Mouse (Mus musculus) kidney, embryonic 14.5 days (tissue): Measurements from ENCODE around the gene Med24. TPM values are rescaled to one million over a fixed set of nuclear protein-coding genes. Genes with fewer than 3 reads are reported as not detected.
A peak's percentile ranks its signal among the peaks of the same experiment; 100 is the strongest.
"Not testable (repeated sequence)": the region's sequence is repeated elsewhere in the genome, so short reads cannot be mapped to it uniquely, and the experiment has no call there.

ENCODE experiments used
- ATAC-seq: fragments of 200-750 bp; cut with Nextera tagmentation; 2 replicates; pipeline ENCODE4 v1.8.0; 2017; ENCODE audit warnings: moderate number of reproducible peaks, mild to moderate bottlenecking, moderate TSS enrichment, moderate library complexity; ENCODE audit not compliant: low FRiP score, low TSS enrichment
- H3K27ac ChIP-seq: fragments of 300-500 bp; sonication (generic); 2 replicates; pipeline ENCODE4 v1.5.1; 2014; ENCODE audit warnings: low read depth, mild to moderate bottlenecking, low read length, moderate library complexity, mixed read lengths
- H3K27me3 ChIP-seq: fragments of 300-500 bp; sonication (generic); 2 replicates; pipeline ENCODE4 v1.6.1; 2014; ENCODE audit warnings: mild to moderate bottlenecking, low read length; ENCODE audit not compliant: control insufficient read depth, insufficient read depth
- H3K36me3 ChIP-seq: fragments of 300-500 bp; sonication (generic); 2 replicates; pipeline ENCODE4 v1.6.1; 2014; ENCODE audit warnings: low read length, mixed read lengths; ENCODE audit not compliant: control insufficient read depth, insufficient read depth
- H3K4me1 ChIP-seq: fragments of 300-500 bp; sonication (generic); 2 replicates; pipeline ENCODE4 v1.6.1; 2014; ENCODE audit warnings: low read length, mixed read lengths; ENCODE audit not compliant: control insufficient read depth, insufficient read depth
- H3K4me2 ChIP-seq: fragments of 300-500 bp; sonication (generic); replicated peaks from 2 replicates; pipeline ENCODE4 v1.6.1; 2014; ENCODE audit warnings: low read depth, mild to moderate bottlenecking, low read length
- H3K4me3 ChIP-seq: fragments of 300-500 bp; sonication (generic); 2 replicates; pipeline ENCODE4 v1.5.1; 2014; ENCODE audit warnings: mild to moderate bottlenecking, low read length
- H3K9ac ChIP-seq: fragments of 300-500 bp; sonication (generic); 2 replicates; pipeline ENCODE4 v1.6.1; 2014; ENCODE audit warnings: low read depth, mild to moderate bottlenecking, low read length, moderate library complexity
- H3K9me3 ChIP-seq: fragments of 300-500 bp; sonication (generic); 2 replicates; pipeline ENCODE4 v1.6.1; 2016; ENCODE audit warnings: low read length; ENCODE audit not compliant: control insufficient read depth
- WGBS: fragments of 180-500 bp; shearing (Covaris S2); extraction: QIAGEN DNeasy Blood & Tissue Kit; methylation state at CpG from one replicate; pipeline ENCODE4 v1.1.7; 2014; 5-methylcytosine and 5-hydroxymethylcytosine counted together
- polyA plus RNA-seq: library from polyadenylated mRNA; unstranded; fragments of >200 nt; fragmentation: Nextera tagmentation; extraction: Ambion mirVana; gene quantifications from 2 replicates; pipeline ENCODE4 v1.2.1, GENCODE M21; 2014

Gene Med24
- polyA plus RNA-seq, 1 experiment from 2014 or later: 59.1 TPM

DNA sequence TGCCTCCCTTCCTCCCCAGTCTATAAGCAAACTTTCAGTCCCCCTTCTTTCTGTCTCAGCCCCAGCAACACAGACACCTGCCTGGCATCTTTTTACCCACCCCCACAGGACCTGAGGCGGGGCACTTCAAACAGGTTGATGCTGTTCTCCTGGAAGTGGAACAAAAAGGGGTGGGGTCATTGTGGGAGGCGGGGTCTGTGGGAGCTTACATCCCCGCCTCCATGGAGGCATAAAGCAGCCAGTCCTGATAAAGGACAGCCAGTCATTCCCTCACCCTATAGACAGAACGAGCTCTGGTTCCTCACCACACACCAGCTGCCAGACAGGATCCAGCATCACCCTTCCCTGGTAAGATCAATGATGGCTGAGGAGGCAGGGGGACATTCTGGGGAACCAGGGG lies 65.1 kb downstream of the Med24 start, which contains the start of gene Gsdma:
Gsdma (plus strand) TSS at position 261 of the 400 bp plus-strand sequence.
- Histone ChIP-seq H3K4me3 (no peak within 1 kb of the TSS), H3K27ac (no peak within 1 kb of the TSS), H3K4me2 (no peak within 1 kb of the TSS), H3K36me3 (no peaks in the 10 kb centered on the region), H3K9ac (no peak within 1 kb of the TSS), H3K9me3 (no peaks in the 10 kb centered on the region), H3K4me1 (no peaks in the 10 kb centered on the region), H3K27me3 (peaks cover 6% of the 10 kb centered on the region; the same call in 1 of the 2 replicates)
- ATAC-seq: no peak
- 27% methylated on average over 4 of the region's 4 CpGs for WGBS

DNA sequence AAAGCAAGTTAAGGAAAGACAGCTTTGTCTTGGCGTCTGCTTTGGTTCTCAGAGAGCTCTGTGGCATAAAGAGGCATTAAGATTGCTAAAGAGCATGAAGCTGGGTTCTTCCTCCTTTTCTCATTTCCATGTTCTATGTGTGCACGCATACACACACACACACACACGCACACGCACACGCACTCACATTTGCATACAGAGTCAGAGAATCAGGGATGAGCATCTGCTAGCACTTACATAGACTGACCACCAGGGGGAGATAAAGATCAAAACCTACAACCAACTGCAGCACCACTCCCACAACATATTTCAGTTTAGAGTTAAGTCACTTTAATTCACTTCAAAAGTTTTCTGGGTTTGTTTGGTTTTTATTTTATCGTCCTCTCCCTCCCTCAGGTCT lies 68.7 kb downstream of the Med24 start:
- 9% methylated on average over 6 of the region's 6 CpGs for WGBS
- H3K9ac ChIP-seq: no peak overlapping the region; the same call in 1 of the 2 replicates
- H3K36me3 ChIP-seq: no peaks in the 10 kb centered on the region
- no peaks in the 10 kb centered on the region for H3K4me1 ChIP-seq
- no peak overlapping the region for H3K27ac ChIP-seq
- 0 out of 2 replicates have a peak overlapping the region, but pooled peaks have one; percentile 10 for H3K4me2 ChIP-seq
- no peaks in the 10 kb centered on the region for H3K9me3 ChIP-seq
- H3K27me3 ChIP-seq: no peaks in the 10 kb centered on the region
- H3K4me3 ChIP-seq: no peak overlapping the region
- 0 out of 2 replicates have a peak, but pooled peaks have one; percentile 62 for ATAC-seq

DNA sequence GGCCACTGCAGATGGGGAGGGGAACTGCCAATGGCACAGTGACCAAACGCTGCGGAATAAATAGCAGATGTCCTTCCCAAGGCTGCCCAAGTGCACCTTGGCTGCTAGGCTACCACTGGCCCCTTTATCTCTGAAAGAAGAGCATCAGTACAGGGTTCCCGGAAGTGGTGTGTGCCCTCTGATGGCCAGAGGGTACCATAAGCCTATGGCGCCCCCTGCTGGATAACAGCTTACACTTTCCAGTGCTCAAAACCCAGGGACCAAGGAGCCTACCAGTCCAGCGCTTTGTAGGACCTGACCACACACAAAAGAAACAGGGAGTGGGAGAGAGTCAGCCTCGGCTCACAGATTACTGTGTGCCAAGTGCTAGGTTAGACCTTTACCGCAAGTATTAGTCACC lies 74.2 kb downstream of the Med24 start:
- 0 out of 2 replicates have a peak, but pooled peaks have one; percentile 49 for ATAC-seq
- not testable (repeated sequence) for H3K4me2 ChIP-seq, H3K4me1 ChIP-seq, H3K27ac ChIP-seq, H3K9me3 ChIP-seq, H3K4me3 ChIP-seq, H3K27me3 ChIP-seq, H3K9ac ChIP-seq, H3K36me3 ChIP-seq
- WGBS: 18% methylated on average over 7 of the region's 7 CpGs

Other genes with a start within 250 kb of the Med24 start
- gene Ikzf3, start 183.4 kb downstream of the Med24 start, polyA plus RNA-seq: 0.26 and 0.73 TPM in 2 replicates
- gene Zpbp2, start 178.3 kb downstream of the Med24 start, polyA plus RNA-seq: 0.30 and 0.61 TPM in 2 replicates
- gene Ormdl3, start 142.1 kb downstream of the Med24 start, polyA plus RNA-seq: 7.1 and 26.6 TPM in 2 replicates
- not detected in 2 replicates for gene Lrrc3c, start 131.1 kb downstream of the Med24 start, polyA plus RNA-seq
- gene Gm12355, start 103.8 kb downstream of the Med24 start, polyA plus RNA-seq: 0.60 and 1.2 TPM in 2 replicates
- not detected in 2 replicates for gene Gsdma3, start 103.1 kb downstream of the Med24 start, polyA plus RNA-seq
- gene Gsdma2, start 82.7 kb downstream of the Med24 start, polyA plus RNA-seq: not detected in 2 replicates
- 0.16 TPM in 1 of 2 replicates, not detected in the other for gene Gsdma, start 65.1 kb downstream of the Med24 start, polyA plus RNA-seq
- gene Psmd3, start 46.9 kb downstream of the Med24 start, polyA plus RNA-seq: 181 and 187 TPM in 2 replicates
- not detected in 2 replicates for gene Csf3, start 28.2 kb downstream of the Med24 start, polyA plus RNA-seq
- gene Thra, start 11.2 kb upstream of the Med24 start, polyA plus RNA-seq: 28.0 and 31.8 TPM in 2 replicates
- 1.6 and 2.6 TPM in 2 replicates for gene Nr1d1, start 45.9 kb upstream of the Med24 start, polyA plus RNA-seq
- 21.6 and 33.7 TPM in 2 replicates for gene Msl1, start 66.1 kb upstream of the Med24 start, polyA plus RNA-seq
- 28.1 and 43.1 TPM in 2 replicates for gene Casc3, start 75.5 kb upstream of the Med24 start, polyA plus RNA-seq
- gene Rapgefl1, start 107.3 kb upstream of the Med24 start, polyA plus RNA-seq: 1.6 and 2.4 TPM in 2 replicates
- gene Wipf2, start 134.2 kb upstream of the Med24 start, polyA plus RNA-seq: 6.5 and 6.7 TPM in 2 replicates
- gene Cdc6, start 178.4 kb upstream of the Med24 start, polyA plus RNA-seq: 32.5 and 44.1 TPM in 2 replicates
- gene Rara, start 198.4 kb upstream of the Med24 start, polyA plus RNA-seq: 27.7 and 36.7 TPM in 2 replicates